Mouse (Mus musculus): ENCODE results near the gene 1810037I17Rik.

1810037I17Rik gene

GRCm38 (mm10) chr3:122929723-122930122, 5.7 kb downstream of the 1810037I17Rik start:
- in situ Hi-C loops (cut with MboI, MseI) = loop anchor here (5.0 to 10.0 kb wide), 3 partner anchors 53 to 205 kb away; partner anchors contain the start of genes Pde5a and Usp53

- in situ Hi-C loops (cut with MboI, MseI) = loop anchor here (10.0 kb wide), 1 partner anchor 172 kb away; no protein-coding TSS in a partner anchor
Observed at GRCm38 (mm10) chr3:122932466-122932865, 8.5 kb downstream of the 1810037I17Rik start.

GRCm38 (mm10) chr3:122937176-122937575, 13.2 kb downstream of the 1810037I17Rik start:
- in situ Hi-C loops (cut with MboI, MseI) = loop anchor here (10.0 kb wide), 1 partner anchor 168 kb away; no protein-coding TSS in a partner anchor

GRCm38 (mm10) chr3:122939215-122939614, 15.2 kb downstream of the 1810037I17Rik start:
- in situ Hi-C loops (cut with MboI, MseI) = loop anchor here (10.0 kb wide), 1 partner anchor 166 kb away; no protein-coding TSS in a partner anchor

- in situ Hi-C loops (cut with MboI, MseI) = no loop called here
Observed at GRCm38 (mm10) chr3:122943387-122943890, 19.4 kb downstream of the 1810037I17Rik start.

- in situ Hi-C loops (cut with MboI, MseI) = no loop called here
Observed at GRCm38 (mm10) chr3:122950129-122950528, 26.1 kb downstream of the 1810037I17Rik start.

- in situ Hi-C loops (cut with MboI, MseI) = no loop called here
Observed at GRCm38 (mm10) chr3:122964301-122964700, 40.3 kb downstream of the 1810037I17Rik start.

- in situ Hi-C loops (cut with MboI, MseI) = no loop called here
Observed at GRCm38 (mm10) chr3:122968391-122968790, 44.4 kb downstream of the 1810037I17Rik start.

- in situ Hi-C loops (cut with MboI, MseI) = no loop called here
Observed at GRCm38 (mm10) chr3:122972126-122972822, 48.3 kb downstream of the 1810037I17Rik start.

GRCm38 (mm10) chr3:122974833-122975232, 50.8 kb downstream of the 1810037I17Rik start:
- in situ Hi-C loops (cut with MboI, MseI) = loop anchor here (25.0 kb wide), 1 partner anchor 537 kb away; no protein-coding TSS in a partner anchor

GRCm38 (mm10) chr3:122975363-122975762, 51.4 kb downstream of the 1810037I17Rik start:
- in situ Hi-C loops (cut with MboI, MseI) = loop anchor here (25.0 kb wide), 1 partner anchor 537 kb away; no protein-coding TSS in a partner anchor
